Mouse (Mus musculus): Measurements from ENCODE around the gene Mbd5.

- no peak for TF ChIP-seq POLR2A (IDR thresholded peaks at IDR 0.05; ENCODE audit: control insufficient read depth, low read depth, low read length)
- TF ChIP-seq CTCF (IDR thresholded peaks at IDR 0.05; ENCODE audit: control insufficient read depth, insufficient read depth, insufficient replicate concordance, low read depth, low read length), result no peak
Observed at GRCm38 (mm10) chr2:48908866-48909265, 40.4 kb upstream of the Mbd5 start.

All from testis, adult 2 months (tissue).